Mouse (Mus musculus) limb, embryonic 12.5 days (tissue): ENCODE measurements around the gene Muc16. TPM values are rescaled to one million over a fixed set of nuclear protein-coding genes. Genes with fewer than 3 reads are reported as not detected.

ENCODE experiments used
- ATAC-seq: fragments of 200-750 bp; cut with Nextera tagmentation; 2 replicates; pipeline ENCODE4 v1.8.0; 2017; ENCODE audit warnings: low read depth, moderate TSS enrichment; ENCODE audit not compliant: insufficient number of reproducible peaks, insufficient read depth, low FRiP score, low TSS enrichment
- H3K27ac ChIP-seq: fragments of 300-500 bp; sonication (generic); 2 replicates; pipeline ENCODE4 v1.5.1; 2016; ENCODE audit warnings: mild to moderate bottlenecking, moderate library complexity
- H3K27me3 ChIP-seq: fragments of 300-500 bp; sonication (generic); 2 replicates; pipeline ENCODE4 v1.6.1; 2016; ENCODE audit warnings: mild to moderate bottlenecking, moderate library complexity
- H3K36me3 ChIP-seq: fragments of 300-500 bp; sonication (generic); 2 replicates; pipeline ENCODE4 v1.6.1; 2016; ENCODE audit warnings: mild to moderate bottlenecking, moderate library complexity
- H3K4me1 ChIP-seq: fragments of 300-500 bp; sonication (generic); replicated peaks from 2 replicates; pipeline ENCODE4 v1.6.1; 2016
- H3K4me2 ChIP-seq: fragments of 300-500 bp; sonication (generic); 2 replicates; pipeline ENCODE4 v1.6.1; 2016; ENCODE audit warnings: mild to moderate bottlenecking, moderate library complexity
- H3K4me3 ChIP-seq: fragments of 300-500 bp; sonication (generic); replicated peaks from 2 replicates; pipeline ENCODE4 v1.5.1; 2016; ENCODE audit warnings: mild to moderate bottlenecking
- H3K9ac ChIP-seq: fragments of 300-500 bp; sonication (generic); replicated peaks from 2 replicates; pipeline ENCODE4 v1.6.1; 2016; ENCODE audit warnings: mild to moderate bottlenecking, moderate library complexity
- H3K9me3 ChIP-seq: fragments of 300-500 bp; sonication (generic); 2 replicates; pipeline ENCODE4 v1.6.1; 2016; ENCODE audit warnings: mild to moderate bottlenecking, moderate library complexity
- WGBS: fragments of 180-500 bp; shearing (Covaris S2); methylation state at CpG from one replicate; pipeline ENCODE4 v1.1.7; 2016; 5-methylcytosine and 5-hydroxymethylcytosine counted together
- polyA plus RNA-seq: library from polyadenylated mRNA; unstranded; fragments of >200 nt; fragmentation: Nextera tagmentation; extraction: Ambion mirVana; gene quantifications from 2 replicates; pipeline ENCODE4 v1.2.1, GENCODE M21; 2016

Gene Muc16
- polyA plus RNA-seq, result not detected in 2 replicates

DNA sequence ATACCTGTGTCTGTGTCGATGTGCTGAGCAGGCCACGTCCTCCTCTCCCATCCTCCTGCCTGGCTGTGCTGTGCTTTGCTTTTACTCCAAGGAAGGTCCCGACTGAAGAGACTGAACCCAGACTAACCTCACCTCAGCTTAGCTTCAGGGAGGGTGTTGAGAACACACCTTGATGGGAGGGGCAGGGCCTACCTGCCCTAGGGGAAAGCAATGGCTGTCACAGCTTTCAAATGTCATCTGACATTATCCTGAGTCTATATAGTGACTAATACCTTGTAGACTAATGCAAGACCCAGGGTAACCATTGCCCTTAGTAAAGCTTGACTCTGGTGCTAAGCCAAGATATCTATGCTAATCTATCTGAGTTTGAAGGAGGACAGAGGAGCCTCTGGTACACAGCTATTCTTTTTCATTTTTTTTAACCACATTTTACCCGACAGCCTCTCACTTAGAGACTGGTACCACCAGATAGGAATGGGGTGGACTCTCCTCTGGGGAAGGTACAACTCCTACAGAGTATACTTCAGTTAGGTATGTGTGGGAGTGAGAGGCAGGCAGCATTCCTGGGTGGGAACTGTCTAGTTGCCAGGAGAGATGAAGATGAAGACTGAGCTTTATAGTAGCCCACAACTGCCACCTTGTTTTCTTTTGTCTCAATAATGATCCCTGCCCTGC, at the start of gene Muc16:
TSS of gene Muc16 (minus strand) at position 51 of the 675 bp plus-strand sequence.
- ATAC-seq, result no peak
- Histone ChIP-seq H3K27me3 (no peaks in the 10 kb centered on the region), H3K4me3 (no peak within 1 kb of the TSS), H3K27ac (no peak within 1 kb of the TSS), H3K9me3 (no peaks in the 10 kb centered on the region), H3K36me3 (no peaks in the 10 kb centered on the region), H3K4me2 (no peak within 1 kb of the TSS), H3K9ac (no peak within 1 kb of the TSS), H3K4me1 (no peaks in the 10 kb centered on the region)
- WGBS, result 81% methylated on average over 4 of the region's 4 CpGs

DNA sequence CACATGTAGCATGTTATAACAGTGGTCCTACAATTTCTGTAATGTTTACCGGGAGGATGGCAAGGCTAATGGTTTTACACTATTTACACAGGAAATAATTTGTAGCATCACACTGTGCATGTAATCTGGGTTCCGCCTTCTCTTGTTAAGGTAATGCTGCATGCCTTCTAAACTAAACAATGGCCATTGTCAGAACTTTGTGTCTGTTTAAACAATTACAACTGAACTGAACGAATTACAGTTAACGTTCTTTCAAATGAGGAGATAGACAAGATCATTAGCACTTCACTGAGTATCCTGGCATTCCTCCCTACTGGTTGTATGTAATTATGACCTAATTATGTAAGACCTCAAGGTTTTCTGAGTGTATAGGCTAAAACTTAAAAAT, 48.4 kb upstream of the Muc16 start:
- ATAC-seq, result no peak
- Histone ChIP-seq H3K27me3 (no peaks in the 10 kb centered on the region), H3K36me3 (no peaks in the 10 kb centered on the region), H3K27ac (no peak overlapping the region), H3K4me2 (no peak overlapping the region), H3K9me3 (no peaks in the 10 kb centered on the region), H3K9ac (no peak overlapping the region), H3K4me1 (peaks cover 14% of the 10 kb centered on the region), H3K4me3 (no peak overlapping the region)
- 34% methylated on average over 4 of the region's 4 CpGs for WGBS

DNA sequence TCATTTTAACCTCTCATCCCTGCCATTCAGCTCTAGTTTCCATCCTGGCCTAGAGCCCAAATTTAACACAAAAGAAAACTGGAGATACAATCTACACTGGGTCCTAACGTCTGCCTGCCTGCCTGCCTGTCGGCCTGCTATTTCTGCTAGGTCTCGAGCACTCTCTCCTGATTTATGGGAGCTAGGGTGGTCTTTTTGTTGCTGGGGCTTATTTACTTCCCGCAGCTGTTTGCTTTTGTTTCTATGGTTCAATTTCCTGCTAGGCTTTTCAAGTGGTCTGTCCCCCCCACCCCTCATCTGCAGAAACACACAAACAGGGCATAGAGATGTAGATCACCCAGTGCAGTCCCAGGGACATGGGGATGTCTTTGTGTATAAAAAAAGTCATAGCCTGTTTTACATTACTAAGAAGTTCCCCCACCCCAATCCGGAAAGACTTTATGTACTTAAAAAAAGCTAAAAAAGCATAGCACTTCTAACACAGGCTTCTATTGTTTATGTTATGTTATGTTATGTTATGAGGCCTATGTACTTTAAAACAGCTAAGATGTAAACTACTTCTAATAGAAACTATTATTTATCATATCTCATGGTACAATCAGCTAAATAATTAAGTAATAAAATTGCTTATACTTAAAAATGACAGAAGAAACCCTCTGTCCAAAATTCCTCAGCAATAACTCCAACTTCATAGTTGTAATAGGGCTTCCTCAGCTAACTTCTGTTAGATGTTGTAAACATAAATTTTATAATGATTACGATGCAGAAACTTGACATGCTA, 47.8 kb upstream of the Muc16 start:
- Histone ChIP-seq H3K4me3 (no peak overlapping the region), H3K4me1 (peaks cover 14% of the 10 kb centered on the region), H3K9ac (no peak overlapping the region), H3K4me2 (no peak overlapping the region), H3K27me3 (no peaks in the 10 kb centered on the region), H3K9me3 (no peaks in the 10 kb centered on the region), H3K36me3 (no peaks in the 10 kb centered on the region), H3K27ac (peak overlapping the region; percentile 80)
- ATAC-seq, result peak; percentile 64; the same call in 1 of the 2 replicates
- 17% methylated on average over 6 of the region's 6 CpGs for WGBS

DNA sequence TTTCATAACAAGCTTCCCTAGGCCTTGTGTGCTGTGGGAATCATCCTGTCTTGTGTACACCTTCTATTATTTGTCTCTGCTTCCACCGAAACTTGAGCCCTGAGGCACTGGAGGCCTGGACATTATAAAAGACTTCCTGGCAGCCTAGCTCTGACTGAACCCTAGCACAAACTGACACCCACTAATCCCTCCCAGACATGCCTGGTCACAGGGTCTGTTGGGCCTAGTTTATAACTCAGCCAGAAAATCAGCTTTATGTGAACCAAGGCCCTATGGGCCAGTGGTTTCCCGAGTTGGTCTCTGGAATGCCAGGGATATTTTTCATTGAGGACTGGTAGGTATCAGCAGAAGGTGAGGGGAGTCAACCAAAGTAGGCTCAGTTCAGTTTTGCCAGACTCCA, 46.7 kb upstream of the Muc16 start:
- H3K4me3 ChIP-seq, result no peak overlapping the region
- peaks cover 14% of the 10 kb centered on the region for H3K4me1 ChIP-seq
- H3K9ac ChIP-seq, result no peak overlapping the region
- no peaks in the 10 kb centered on the region for H3K9me3 ChIP-seq
- H3K27me3 ChIP-seq, result no peaks in the 10 kb centered on the region
- H3K4me2 ChIP-seq, result no peak overlapping the region
- no peaks in the 10 kb centered on the region for H3K36me3 ChIP-seq
- 7% methylated on average over 2 of the region's 2 CpGs for WGBS
- ATAC-seq, result peak; percentile 88
- H3K27ac ChIP-seq, result peak overlapping the region; percentile 80

DNA sequence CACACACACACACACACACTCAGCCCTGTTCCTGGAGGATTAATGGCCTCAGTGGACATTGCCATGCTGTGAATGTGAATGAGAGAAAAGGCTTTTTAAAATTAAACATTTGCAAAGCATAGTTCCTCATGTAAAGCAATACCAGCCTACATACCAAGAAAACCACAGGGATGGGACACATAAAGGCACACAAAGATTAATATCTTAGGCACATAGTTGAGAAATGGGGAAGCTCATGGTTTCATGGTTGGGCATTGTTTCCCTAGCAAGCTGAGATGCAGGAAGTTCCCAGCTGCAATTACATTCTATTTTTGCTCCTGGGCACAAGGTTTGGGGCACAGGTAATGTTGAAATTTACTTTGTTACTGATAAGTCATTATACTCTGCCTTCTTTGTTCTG, 31.3 kb upstream of the Muc16 start:
- H3K4me1 ChIP-seq, result no peaks in the 10 kb centered on the region
- ATAC-seq, result no peak

DNA sequence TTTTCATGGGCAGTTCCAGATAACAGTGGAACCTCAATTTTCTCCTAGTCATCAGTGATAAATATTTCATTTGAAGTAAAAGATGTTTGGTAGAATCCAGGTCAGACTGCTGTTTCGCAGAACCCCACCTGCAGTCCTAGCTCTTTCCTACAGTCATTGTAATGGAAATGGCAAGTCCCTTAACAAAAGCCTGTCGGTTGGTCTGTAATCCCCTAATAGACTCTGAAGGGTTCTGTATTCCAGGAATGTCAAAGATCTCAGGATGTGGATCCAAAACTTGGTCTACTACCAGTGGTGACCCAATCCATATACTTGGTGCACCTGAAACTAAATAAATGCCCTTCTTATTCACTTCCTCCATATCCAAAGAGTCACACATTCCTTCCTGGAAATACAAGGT, 76.0 kb downstream of the Muc16 start:
- Histone ChIP-seq H3K27ac (no peak overlapping the region), H3K4me3 (no peak overlapping the region), H3K36me3 (no peaks in the 10 kb centered on the region), H3K9ac (no peak overlapping the region), H3K27me3 (no peaks in the 10 kb centered on the region), H3K4me1 (no peaks in the 10 kb centered on the region), H3K4me2 (no peak overlapping the region), H3K9me3 (no peaks in the 10 kb centered on the region)
- WGBS, result 66% methylated on average over 2 of the region's 2 CpGs
- ATAC-seq, result no peak

More for the DNA sequence above, 31.3 kb upstream of the Muc16 start:
- Histone ChIP-seq H3K36me3 (no peaks in the 10 kb centered on the region), H3K4me2 (no peak overlapping the region), H3K4me3 (no peak overlapping the region), H3K27ac (no peak overlapping the region), H3K9me3 (no peaks in the 10 kb centered on the region), H3K9ac (no peak overlapping the region), H3K27me3 (no peaks in the 10 kb centered on the region)

DNA sequence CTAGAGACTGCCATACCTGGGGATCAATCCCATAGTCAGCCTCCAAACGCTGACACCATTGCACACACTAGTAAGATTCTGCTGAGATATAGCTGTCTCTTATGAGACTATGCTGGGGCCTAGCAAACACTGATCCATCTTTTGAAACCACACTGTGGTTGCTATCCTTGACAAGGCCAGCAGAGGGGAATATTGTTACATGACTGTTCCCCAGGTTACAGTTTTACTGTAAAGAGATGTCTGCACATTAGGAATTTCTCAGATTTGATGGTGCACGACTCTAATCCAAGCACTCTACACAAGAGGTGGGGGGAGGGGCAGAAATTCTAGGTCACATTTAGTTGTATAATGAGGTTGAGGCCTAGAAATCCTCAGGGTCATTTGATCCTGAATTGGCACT, 166.2 kb downstream of the Muc16 start:
- H3K4me2 ChIP-seq, result no peak overlapping the region
- 51% methylated on average over 2 of the region's 2 CpGs for WGBS
- H3K9ac ChIP-seq, result no peak overlapping the region
- no peak for ATAC-seq
- H3K9me3 ChIP-seq, result no peaks in the 10 kb centered on the region
- no peaks in the 10 kb centered on the region for H3K4me1 ChIP-seq
- no peak overlapping the region for H3K27ac ChIP-seq
- H3K4me3 ChIP-seq, result no peak overlapping the region
- no peaks in the 10 kb centered on the region for H3K27me3 ChIP-seq
- no peaks in the 10 kb centered on the region for H3K36me3 ChIP-seq

DNA sequence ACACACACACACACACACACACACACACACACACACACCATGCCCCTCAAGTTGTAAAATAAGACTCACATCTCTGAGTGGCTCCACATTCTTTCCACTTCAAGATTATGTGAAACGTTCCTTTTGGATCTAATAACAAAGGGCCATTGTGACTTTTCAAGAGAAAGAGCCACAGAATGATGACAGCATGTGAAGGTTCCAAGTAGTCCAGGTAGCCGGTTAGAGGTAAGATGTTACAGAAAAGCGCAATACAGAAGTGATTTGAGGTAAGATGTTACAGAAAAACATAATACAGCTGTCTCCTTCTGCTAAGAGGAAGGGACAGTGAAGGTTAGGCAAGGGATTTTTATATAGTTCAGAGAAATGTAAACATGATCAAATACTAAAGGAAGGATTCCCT, 196.2 kb downstream of the Muc16 start, which contains the start of the genes Zfp558 and Mbd3l1:
TSS of gene Zfp558 (minus strand) at position 101 of the 400 bp plus-strand sequence.
TSS of gene Mbd3l1 (plus strand) at position 192 of the 400 bp plus-strand sequence.
- no peaks in the 10 kb centered on the region for H3K27me3 ChIP-seq
- no peaks in the 10 kb centered on the region for H3K9me3 ChIP-seq
- H3K9ac ChIP-seq, result no peak within 1 kb of the TSS
- H3K4me2 ChIP-seq, result no peak within 1 kb of the TSS
- no peaks in the 10 kb centered on the region for H3K36me3 ChIP-seq
- no peak for ATAC-seq
- H3K4me1 ChIP-seq, result no peaks in the 10 kb centered on the region
- 77% methylated on average over 3 of the region's 3 CpGs for WGBS
- H3K27ac ChIP-seq, result no peak within 1 kb of the TSS
- H3K4me3 ChIP-seq, result no peak within 1 kb of the TSS

DNA sequence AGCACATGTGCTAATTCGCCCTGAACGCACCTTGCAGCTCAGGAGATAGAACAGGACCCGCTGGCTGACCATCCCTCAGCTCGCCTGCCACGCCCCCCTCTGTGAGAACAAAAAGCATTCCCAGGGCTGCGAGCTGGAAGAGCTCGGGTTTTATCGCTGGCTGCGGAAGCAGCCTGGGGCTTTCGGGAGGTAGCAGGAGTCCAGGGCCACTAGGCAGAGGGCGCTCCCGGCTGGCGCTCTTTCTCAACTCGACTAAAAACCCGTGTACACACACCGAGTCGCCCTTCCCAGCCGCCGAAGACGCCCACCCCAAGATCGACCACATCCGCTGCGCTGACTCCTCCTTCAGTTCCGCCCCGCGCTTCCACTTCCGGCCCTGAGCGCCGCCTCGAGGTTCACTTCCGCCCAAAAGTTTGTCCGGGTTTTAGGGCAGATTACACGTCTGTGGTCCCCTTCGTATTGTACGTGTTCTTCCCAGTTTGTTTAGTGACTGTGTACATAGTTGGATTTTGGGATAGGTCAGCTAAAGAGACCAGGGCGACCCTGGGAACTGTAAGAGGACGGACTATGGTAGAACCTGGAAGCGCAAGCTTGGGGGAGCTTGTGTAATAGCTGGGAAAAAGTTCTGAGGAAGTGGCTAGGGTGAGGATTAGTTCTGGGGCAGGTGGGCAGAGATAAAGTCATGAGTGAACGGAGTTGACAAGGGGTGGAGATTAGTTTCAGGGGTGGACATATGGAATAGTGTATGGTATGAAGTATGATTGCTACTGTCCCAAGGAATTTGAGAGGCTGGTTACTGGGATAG, 200.8 kb downstream of the Muc16 start:
- H3K9ac ChIP-seq, result peak overlapping the region; percentile 66
- H3K4me3 ChIP-seq, result peak overlapping the region; percentile 61
- peak overlapping the region; percentile 91 for H3K27ac ChIP-seq
- peak overlapping the region; percentile 69 for H3K4me2 ChIP-seq
- peak; percentile 98 for ATAC-seq
- 4% methylated on average over 39 of the region's 39 CpGs for WGBS
- no peaks in the 10 kb centered on the region for H3K9me3 ChIP-seq
- H3K27me3 ChIP-seq, result no peaks in the 10 kb centered on the region
- H3K4me1 ChIP-seq, result 0 out of 2 replicates have a peak, but pooled peaks cover 3% of the 10 kb centered on the region
- peaks cover 4% of the 10 kb centered on the region; the same call in 1 of the 2 replicates for H3K36me3 ChIP-seq

DNA sequence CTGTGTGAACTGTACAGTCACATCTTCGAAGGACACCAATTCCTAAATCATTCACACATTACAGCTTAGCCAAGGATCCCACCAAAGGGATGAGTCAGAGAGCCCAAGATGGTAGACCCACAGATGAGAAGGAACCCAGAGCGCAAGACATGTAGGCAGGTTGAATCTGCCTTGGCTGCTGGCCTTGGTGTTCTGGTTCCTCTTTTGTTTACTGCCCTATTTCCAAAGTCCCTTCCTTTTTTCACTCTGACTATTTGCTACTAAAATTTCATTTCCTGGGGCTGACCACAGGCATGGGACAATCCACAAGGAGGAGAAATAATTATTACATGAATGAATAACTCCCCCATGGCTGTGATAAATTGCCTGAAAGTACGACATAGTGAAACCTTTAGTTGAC, 206.3 kb downstream of the Muc16 start:
- Histone ChIP-seq H3K9me3 (peaks cover 3% of the 10 kb centered on the region; the same call in 1 of the 2 replicates), H3K9ac (no peak overlapping the region), H3K36me3 (peaks cover 49% of the 10 kb centered on the region), H3K27me3 (no peaks in the 10 kb centered on the region), H3K27ac (no peak overlapping the region), H3K4me3 (no peak overlapping the region), H3K4me2 (no peak overlapping the region), H3K4me1 (0 out of 2 replicates have a peak, but pooled peaks cover 3% of the 10 kb centered on the region)
- ATAC-seq, result no peak
- WGBS, result 92% methylated on average over 3 of the region's 3 CpGs

DNA sequence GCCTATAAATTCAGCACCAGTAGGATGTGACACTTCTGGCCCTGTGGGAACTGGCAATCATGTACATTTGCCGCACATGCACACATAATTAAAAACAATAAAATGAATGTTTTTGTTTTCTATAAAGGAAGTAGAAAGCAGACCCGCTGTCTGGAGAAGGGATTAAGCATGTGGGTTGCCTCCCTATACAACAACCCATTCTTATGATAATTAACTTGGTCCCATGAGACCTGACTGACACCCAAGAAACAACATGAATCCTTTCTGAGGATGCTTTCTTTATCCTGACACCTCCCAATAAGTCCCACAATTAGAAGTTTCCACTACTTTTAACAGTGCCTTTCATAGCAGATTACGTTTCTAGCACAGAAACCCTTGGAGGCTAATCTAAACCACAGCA, 207.0 kb downstream of the Muc16 start:
- Histone ChIP-seq H3K4me1 (no peaks in the 10 kb centered on the region), H3K9ac (no peak overlapping the region), H3K4me3 (no peak overlapping the region), H3K36me3 (peaks cover 52% of the 10 kb centered on the region), H3K27me3 (no peaks in the 10 kb centered on the region), H3K4me2 (no peak overlapping the region), H3K27ac (no peak overlapping the region), H3K9me3 (peaks cover 3% of the 10 kb centered on the region; the same call in 1 of the 2 replicates)
- no peak for ATAC-seq
- WGBS, result 70% methylated on average over 3 of the region's 3 CpGs
